Mouse (Mus musculus): ENCODE data around the gene Mettl24. TPM values are rescaled to one million over a fixed set of nuclear protein-coding genes. Genes with fewer than 3 reads are reported as not detected.

Gene Mettl24
- total RNA-seq (2021) = under 1 TPM; 0.46 to 0.86 TPM
- long read RNA-seq, experiment 1, partial matches to known transcripts = 0 of 1 reads
- long read RNA-seq, experiment 1, other reads (novel, unspliced or antisense) = 0 of 1 reads
- long read RNA-seq, experiment 2, partial matches to known transcripts = 0 of 3 reads
- long read RNA-seq, experiment 2, other reads (novel, unspliced or antisense) = 1 of 3 reads

- peak; percentile 64 for DNase-seq
Observed at GRCm38 (mm10) chr10:40683092-40683867, at the start of gene Mettl24. Gene Mettl24, plus strand, starts transcription at chr10:40683282.

GRCm38 (mm10) chr10:40637331-40637730 is 45.8 kb upstream of the Mettl24 start:
- no peak for DNase-seq

- DNase-seq = no peak
Observed at GRCm38 (mm10) chr10:40638276-40638675, 44.8 kb upstream of the Mettl24 start.

GRCm38 (mm10) chr10:40638823-40639819 is 44.0 kb upstream of the Mettl24 start:
- no peak for DNase-seq

- no peak for DNase-seq
Observed at GRCm38 (mm10) chr10:40640406-40640805, 42.7 kb upstream of the Mettl24 start.

GRCm38 (mm10) chr10:40641901-40642300 is 41.2 kb upstream of the Mettl24 start:
- DNase-seq = no peak

DNA sequence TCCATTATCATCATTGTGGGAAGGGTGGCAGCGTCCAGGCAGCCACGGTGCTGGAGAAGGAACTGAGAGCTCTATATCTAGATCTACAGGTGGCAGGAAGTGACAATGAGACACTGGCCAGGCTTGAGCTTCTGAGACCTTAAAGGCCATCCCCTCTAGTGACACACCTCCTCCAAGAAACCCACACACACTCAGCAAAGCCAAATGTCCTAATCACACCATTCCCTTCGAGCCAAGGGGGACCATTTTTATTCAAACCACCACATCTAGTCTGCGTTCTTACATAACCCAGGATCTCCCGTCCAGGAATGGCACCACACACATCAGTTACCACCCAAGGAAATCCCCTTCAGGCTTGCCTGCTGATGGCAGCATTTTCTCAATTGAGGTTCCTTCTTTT is 40.0 kb upstream of the Mettl24 start:
- no peak for DNase-seq

DNA sequence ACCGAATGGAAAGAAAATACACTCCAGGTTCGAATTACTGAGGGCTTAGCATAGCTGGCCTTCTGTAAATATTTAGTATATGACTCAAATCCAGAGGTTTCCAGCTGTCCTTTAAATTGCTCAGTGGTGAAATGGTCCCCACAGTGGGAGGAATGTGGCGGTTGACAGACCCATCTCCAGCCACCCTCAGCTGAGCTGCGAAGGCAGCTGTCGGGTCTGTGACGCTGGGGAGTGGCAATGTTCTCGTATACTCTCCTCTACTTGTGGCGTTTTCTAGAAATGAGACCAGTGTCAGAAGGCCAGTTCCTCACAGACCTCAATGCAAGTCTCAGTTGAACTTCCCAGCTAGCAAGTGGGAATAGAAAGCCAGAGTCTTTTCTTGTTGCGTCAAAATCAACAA is 38.6 kb upstream of the Mettl24 start:
- DNase-seq = no peak

DNA sequence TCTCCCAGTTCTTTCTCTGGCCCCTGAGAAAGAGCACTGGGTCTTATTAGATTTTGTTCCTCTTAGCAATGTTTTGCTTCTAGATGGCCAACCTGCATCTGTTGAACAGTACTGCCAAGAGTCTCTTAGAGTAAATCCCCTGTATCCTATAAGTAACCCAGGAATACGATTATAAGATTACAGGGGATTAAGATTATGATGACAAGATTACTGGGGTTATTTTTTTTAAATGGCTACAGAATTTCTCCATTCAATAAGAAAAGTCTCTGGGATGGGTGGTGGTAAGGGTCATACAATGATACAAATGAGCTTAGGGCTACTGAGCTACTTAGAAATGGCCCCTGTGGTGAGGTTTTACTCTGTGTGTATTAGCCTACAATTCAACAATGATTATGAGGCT is 37.7 kb upstream of the Mettl24 start:
- no peak for DNase-seq

DNA sequence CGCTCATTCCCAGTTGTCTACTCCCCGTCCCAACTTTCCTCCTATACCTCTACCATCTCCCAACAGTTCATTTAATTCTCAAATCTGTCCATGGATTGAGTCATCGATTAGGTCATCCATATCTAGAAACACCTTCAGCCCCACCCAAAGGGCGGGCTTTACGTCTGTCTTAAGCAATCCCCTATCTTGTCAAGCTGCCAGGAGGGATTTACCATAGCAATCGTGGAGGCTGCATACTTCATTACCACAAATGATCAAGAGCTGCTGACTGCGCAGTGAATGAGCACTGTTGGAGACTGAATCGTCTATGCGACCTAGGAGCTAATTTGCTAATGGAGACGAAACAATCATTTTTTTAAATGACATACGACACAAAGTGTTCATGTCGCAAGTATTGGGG is 34.3 kb upstream of the Mettl24 start:
- DNase-seq = no peak

DNA sequence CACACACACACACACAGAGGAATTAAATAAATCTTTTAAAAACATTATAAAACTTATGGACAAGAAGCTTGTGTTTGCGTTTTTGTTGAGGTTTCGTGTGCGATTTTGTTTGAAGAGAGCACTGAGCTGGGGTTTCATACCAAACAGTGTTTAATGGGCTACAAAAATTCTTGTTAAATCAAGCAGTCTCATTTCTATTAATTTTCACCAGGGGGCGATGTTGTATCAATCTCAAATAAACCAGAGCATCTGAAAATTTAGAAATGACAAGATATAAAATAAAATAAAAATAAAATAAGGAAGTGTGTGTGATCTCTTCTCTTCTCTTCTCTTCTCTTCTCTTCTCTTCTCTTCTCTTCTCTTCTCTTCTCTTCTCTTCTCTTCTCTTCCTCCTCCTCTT is 33.4 kb upstream of the Mettl24 start:
- DNase-seq = no peak

DNA sequence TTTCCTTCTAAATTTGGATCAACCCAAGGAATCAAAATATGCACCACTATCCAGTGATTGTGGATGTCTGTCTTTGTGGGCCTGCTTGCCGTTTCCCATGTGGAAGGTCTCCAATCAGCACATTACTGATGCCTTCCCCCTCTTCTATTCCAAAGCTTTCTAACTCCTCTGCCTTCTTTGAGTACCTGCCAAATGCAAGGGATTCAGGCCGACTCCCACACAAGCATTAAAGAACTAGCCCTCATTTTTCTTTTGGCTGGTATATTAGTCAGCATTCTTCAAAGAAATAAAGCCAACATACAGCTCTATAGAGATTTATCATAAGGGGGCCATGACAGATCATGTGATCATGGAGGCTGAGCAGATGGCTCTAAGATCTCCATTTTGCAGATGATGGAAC is 31.4 kb upstream of the Mettl24 start:
- DNase-seq = no peak

DNA sequence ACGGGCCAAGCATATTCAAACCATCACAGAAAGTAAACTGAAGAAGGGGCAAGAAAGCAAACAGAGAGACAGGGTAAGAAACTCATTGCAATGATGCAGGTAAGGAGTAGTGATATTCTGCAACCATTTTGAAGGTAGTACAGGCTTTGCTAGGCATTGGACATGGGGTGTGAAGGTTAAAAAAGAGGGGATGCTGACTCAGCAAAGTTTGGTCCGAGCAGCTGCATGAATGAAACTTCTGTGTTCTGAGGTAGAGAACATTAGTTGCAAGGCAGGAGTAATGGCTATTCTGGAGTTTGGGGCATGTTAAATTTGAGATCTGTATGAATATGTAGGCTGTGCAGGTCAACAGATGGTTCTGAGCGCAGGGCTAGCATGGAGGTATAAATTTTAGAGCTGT is 17.8 kb upstream of the Mettl24 start:
- DNase-seq = no peak

GRCm38 (mm10) chr10:40666943-40667342 is 16.1 kb upstream of the Mettl24 start:
- no peak for DNase-seq

DNA sequence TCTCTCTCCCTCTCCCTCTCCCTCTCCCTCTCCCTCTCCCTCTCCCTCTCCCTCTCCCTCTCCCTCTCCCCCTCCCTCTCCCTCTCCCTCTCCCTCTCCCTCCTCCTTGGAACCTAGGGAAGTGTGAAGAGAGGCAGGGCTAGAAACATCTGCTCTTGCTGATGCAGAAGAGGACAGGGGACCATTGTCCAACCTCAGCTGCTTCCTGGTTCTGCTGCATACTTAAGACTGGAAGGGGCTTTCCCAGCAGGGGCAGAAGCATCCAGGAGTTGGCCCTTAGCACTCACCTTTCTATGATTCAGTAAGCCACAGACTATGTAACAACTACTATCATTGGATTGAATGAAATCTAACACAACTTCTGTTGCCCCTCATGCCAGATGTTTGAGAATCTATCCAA is 14.4 kb upstream of the Mettl24 start:
- no peak for DNase-seq

GRCm38 (mm10) chr10:40672587-40673296 is 10.3 kb upstream of the Mettl24 start:
- no peak for DNase-seq

DNA sequence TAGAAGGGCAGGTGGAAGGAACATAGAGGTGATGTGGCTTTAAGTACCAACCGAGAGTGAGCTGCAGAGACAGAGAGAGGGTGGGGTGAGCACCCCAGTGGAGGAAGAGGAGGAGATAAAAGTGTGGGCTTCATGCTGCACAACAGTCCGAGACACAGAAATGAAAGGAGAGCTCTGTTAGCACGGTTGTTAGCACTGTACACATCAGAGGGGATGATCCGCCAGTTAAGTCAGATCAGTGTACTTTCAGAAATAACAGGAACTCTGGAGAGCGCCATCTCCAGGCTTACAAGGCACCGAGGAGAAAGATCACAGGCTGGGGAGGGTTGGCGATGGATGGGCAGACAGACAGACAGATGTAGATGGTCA is 9.8 kb upstream of the Mettl24 start:
- no peak for DNase-seq

DNA sequence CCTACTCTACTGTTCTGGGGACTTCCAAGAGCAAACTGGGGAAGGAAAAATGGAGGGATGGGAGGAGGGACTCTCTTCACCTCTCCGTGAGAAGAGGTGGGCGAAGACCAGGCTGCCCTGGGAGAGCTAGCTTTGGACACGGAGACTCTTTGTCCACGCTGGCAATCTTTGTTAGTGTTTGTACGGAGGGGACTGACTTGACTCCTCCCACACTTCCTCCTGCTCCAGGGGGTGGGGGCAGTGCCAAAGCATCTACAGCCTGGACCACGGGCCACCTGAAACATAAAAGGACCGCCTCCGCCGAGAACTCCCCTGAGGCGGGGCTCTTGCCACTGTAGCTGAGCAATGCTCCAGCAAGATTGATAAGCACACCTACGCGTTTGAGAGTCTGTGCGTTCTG is 8.9 kb upstream of the Mettl24 start:
- no peak for DNase-seq

DNA sequence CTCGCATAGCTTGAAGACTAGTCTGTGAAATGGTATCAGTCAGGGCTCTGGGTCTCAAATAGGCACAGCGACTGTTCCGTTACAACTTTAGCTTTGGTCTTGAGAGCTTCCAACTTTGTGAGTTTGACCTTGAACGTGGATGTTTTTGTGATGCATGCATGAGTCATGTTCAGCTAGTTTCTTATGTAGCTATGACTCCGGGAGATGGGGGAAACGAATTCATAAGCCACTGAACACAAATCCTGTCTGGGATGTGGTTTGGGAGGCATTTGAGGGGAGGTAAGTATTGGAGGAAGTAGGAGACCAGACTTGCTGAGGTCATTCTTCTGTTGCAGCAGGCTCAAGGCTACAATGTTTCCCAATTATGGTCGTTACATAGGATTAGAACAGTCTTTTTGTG is 7.2 kb upstream of the Mettl24 start:
- no peak for DNase-seq

GRCm38 (mm10) chr10:40678477-40678876 is 4.6 kb upstream of the Mettl24 start:
- no peak for DNase-seq

GRCm38 (mm10) chr10:40682470-40682869 is 612 bp upstream of the Mettl24 start:
- no peak for DNase-seq

DNA sequence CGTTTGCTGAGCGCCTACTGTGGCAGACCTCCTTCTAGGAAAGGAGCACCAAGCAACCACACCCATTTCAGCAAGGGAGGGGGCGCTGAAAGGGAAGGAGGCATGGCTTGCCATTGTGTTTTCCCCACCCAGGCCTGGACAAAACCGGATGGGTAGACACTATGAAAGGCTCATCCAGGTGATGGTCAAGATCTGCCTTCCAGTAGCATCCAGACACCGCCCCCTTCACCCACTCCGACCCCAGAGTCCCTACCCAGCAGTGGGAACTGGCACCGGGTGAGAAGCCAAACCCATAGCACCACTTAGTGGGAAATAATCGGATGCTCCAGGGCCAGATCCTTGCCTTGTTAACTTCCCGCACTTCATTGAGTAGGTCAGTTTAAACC is 779 bp downstream of the Mettl24 start:
- DNase-seq = no peak

All from gastrocnemius, postnatal 25 days (tissue).